Comparison of ENCODE assay signal across 23 mouse cellular contexts in the genomic region with DNA sequence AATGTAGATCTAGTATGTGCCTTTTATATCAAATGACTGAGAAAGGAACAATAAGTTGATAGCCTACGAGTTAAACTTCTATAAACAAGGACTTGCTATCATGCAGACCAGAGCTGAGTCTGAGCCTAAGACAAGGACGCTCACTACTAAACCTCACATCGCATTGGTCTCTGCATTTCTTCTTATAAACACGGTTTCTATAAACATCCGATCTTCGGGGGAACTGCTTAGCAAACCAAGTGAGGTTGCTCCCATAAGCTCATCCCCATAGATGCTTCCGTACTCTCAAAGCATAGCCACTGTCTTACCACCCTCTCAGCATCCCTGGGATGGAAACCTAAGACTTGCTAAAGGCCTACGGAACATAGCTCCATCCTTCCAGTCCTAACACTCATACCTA.
DNase-seq lines count a peak whose midpoint lies in the region; ATAC-seq and TF ChIP-seq lines count a peak whose summit lies in the region.
"Had no signal": no experiment of that assay in that cellular context is flagged by ENCODE, and none has a peak within 500 bp of the region (broad histone marks: within the 10 kb centered on the region; RNA-seq: fewer than 3 reads in every experiment).

No protein-coding gene starts in this region.

- peaks cover 70% of the 10 kb centered on the region for H3K4me1 ChIP-seq in heart, embryonic 10.5 days
- peaks cover 13% of the 10 kb centered on the region; the same call in 1 of the 2 replicates for H3K4me1 ChIP-seq in kidney, embryonic 16.5 days (ENCODE audit: insufficient read depth, low read length)
- H3K4me1 ChIP-seq in kidney, adult 2 months (ENCODE audit: control insufficient read depth, insufficient read depth, low read length): no peaks in the 10 kb centered on the region
- peaks cover 33% of the 10 kb centered on the region for H3K4me1 ChIP-seq in embryonic fibroblast, embryonic 13.5 days (ENCODE audit: control insufficient read depth, insufficient read depth, low read length)
- H3K4me1 ChIP-seq in small intestine, adult 2 months (ENCODE audit: control insufficient read depth, insufficient read depth, insufficient read length, low read length): no peaks in the 10 kb centered on the region
- peaks cover 5% of the 10 kb centered on the region; the same call in 1 of the 2 replicates for H3K4me1 ChIP-seq in hindbrain, embryonic 14.5 days (replicated peaks; ENCODE audit: control insufficient read depth, insufficient read depth, low read length)
- H3K4me1 ChIP-seq: liver, embryonic 12.5 days had no signal

- no peak overlapping the region for H3K9ac ChIP-seq in kidney, embryonic 16.5 days (replicated peaks; ENCODE audit: low read length)
- no peak overlapping the region for H3K9ac ChIP-seq in hindbrain, embryonic 14.5 days
- H3K9ac ChIP-seq: embryonic facial prominence, embryonic 13.5 days; forebrain, embryonic 15.5 days; liver, embryonic 12.5 days had no signal

- TF ChIP-seq CTCF in kidney, adult 2 months (conservative IDR thresholded peaks at IDR 0.05; ENCODE audit: insufficient read depth, insufficient read length, low read depth, low read length): no peak
- no peak for TF ChIP-seq CTCF in embryonic fibroblast, embryonic 13.5 days (IDR thresholded peaks at IDR 0.05; ENCODE audit: borderline replicate concordance, insufficient read depth, low read length)
- no peak for TF ChIP-seq CTCF in small intestine, adult 2 months (IDR thresholded peaks at IDR 0.05; ENCODE audit: extremely low read depth, insufficient read length, insufficient replicate concordance, low read depth, low read length)

- 85% methylated on average over 8 of the region's 8 CpGs for WGBS in heart, embryonic 10.5 days
- WGBS in kidney, embryonic 16.5 days: 94% methylated on average over 8 of the region's 8 CpGs
- 92% methylated on average over 8 of the region's 8 CpGs for WGBS in kidney, adult 2 months
- 72% methylated on average over 8 of the region's 8 CpGs for WGBS in small intestine, adult 2 months
- WGBS in hindbrain, embryonic 14.5 days: 95% methylated on average over 8 of the region's 8 CpGs

- H3K27ac ChIP-seq in heart, embryonic 10.5 days: peak overlapping the region; percentile 39; the same call in 1 of the 2 replicates
- H3K27ac ChIP-seq in kidney, embryonic 16.5 days (ENCODE audit: low read length): 0 out of 2 replicates have a peak overlapping the region, but pooled peaks have one; percentile 12
- H3K27ac ChIP-seq in kidney, adult 2 months (ENCODE audit: insufficient read depth, low read depth, low read length): no peak overlapping the region
- peak overlapping the region; percentile 66 for H3K27ac ChIP-seq in embryonic fibroblast, embryonic 13.5 days (ENCODE audit: insufficient read depth, low read length)
- H3K27ac ChIP-seq in small intestine, adult 2 months (ENCODE audit: insufficient read depth, low read depth, low read length): peak overlapping the region; percentile 43
- H3K27ac ChIP-seq in hindbrain, embryonic 14.5 days: no peak overlapping the region
- H3K27ac ChIP-seq: embryonic facial prominence, embryonic 13.5 days; forebrain, embryonic 15.5 days; liver, embryonic 12.5 days had no signal

- no peaks in the 10 kb centered on the region for H3K27me3 ChIP-seq in heart, embryonic 10.5 days (ENCODE audit: insufficient read depth, poor library complexity, severe bottlenecking)
- H3K27me3 ChIP-seq in kidney, embryonic 16.5 days (ENCODE audit: insufficient read depth, low read length): no peaks in the 10 kb centered on the region
- H3K27me3 ChIP-seq in kidney, adult 2 months (replicated peaks; ENCODE audit: control insufficient read depth, insufficient read depth, low read length): no peaks in the 10 kb centered on the region
- no peaks in the 10 kb centered on the region for H3K27me3 ChIP-seq in small intestine, adult 2 months (ENCODE audit: control insufficient read depth, insufficient read depth, low read length)
- H3K27me3 ChIP-seq in hindbrain, embryonic 14.5 days (ENCODE audit: control insufficient read depth, insufficient read depth, low read length): no peaks in the 10 kb centered on the region
- H3K27me3 ChIP-seq: embryonic facial prominence, embryonic 13.5 days; forebrain, embryonic 15.5 days had no signal

- H3K4me2 ChIP-seq in kidney, embryonic 16.5 days (replicated peaks; ENCODE audit: low read depth, low read length): no peak overlapping the region
- no peak overlapping the region for H3K4me2 ChIP-seq in hindbrain, embryonic 14.5 days (replicated peaks)
- H3K4me2 ChIP-seq: embryonic facial prominence, embryonic 13.5 days; forebrain, embryonic 15.5 days; liver, embryonic 12.5 days had no signal

- no peak for TF ChIP-seq POLR2A in kidney, adult 2 months (IDR thresholded peaks at IDR 0.05; ENCODE audit: low read depth, low read length)
- no peak for TF ChIP-seq POLR2A in embryonic fibroblast, embryonic 13.5 days (IDR thresholded peaks at IDR 0.05; ENCODE audit: low read depth, low read length)
- no peak for TF ChIP-seq POLR2A in small intestine, adult 2 months (IDR thresholded peaks at IDR 0.05; ENCODE audit: low read depth, low read length)

- DNase-seq in heart, embryonic 10.5 days (ENCODE audit: low spot score): no peak
- DNase-seq in heart, postnatal 4 days: no peak
- no peak for DNase-seq in kidney, adult 2 months
- DNase-seq in layer of hippocampus, postnatal 10 days (ENCODE audit: low spot score in 2 of 2): no peak
- DNase-seq in hindbrain, embryonic 14.5 days (ENCODE audit: low spot score): no peak
- DNase-seq: adrenal gland, postnatal 14 days; cerebellum, postnatal 14 days; gastrocnemius, postnatal 36 days; heart, postnatal 36 days; kidney, adult 8-10 months; kidney, postnatal 25 days; retina, postnatal 1 day; right cerebral cortex, postnatal 4 days; thymus, postnatal 36 days had no signal

- no peak for ATAC-seq in kidney, embryonic 16.5 days (ENCODE audit: low FRiP score, low TSS enrichment)
- ATAC-seq in hindbrain, embryonic 14.5 days (ENCODE audit: low FRiP score): no peak
- ATAC-seq: activated CD4-positive, CD25-positive, alpha-beta regulatory T cell, adult 4 months; forebrain, embryonic 15.5 days; hindbrain, embryonic 16.5 days; liver, embryonic 12.5 days had no signal

- H3K36me3 ChIP-seq in heart, embryonic 10.5 days: no peaks in the 10 kb centered on the region
- H3K36me3 ChIP-seq in kidney, embryonic 16.5 days (ENCODE audit: insufficient read depth, low read length): no peaks in the 10 kb centered on the region
- H3K36me3 ChIP-seq in kidney, adult 2 months (ENCODE audit: control insufficient read depth, insufficient read depth, low read length): no peaks in the 10 kb centered on the region
- H3K36me3 ChIP-seq in small intestine, adult 2 months (ENCODE audit: control insufficient read depth, insufficient read depth, low read length): no peaks in the 10 kb centered on the region
- no peaks in the 10 kb centered on the region for H3K36me3 ChIP-seq in hindbrain, embryonic 14.5 days (replicated peaks; ENCODE audit: control insufficient read depth, insufficient read depth)
- H3K36me3 ChIP-seq: embryonic facial prominence, embryonic 13.5 days; forebrain, embryonic 15.5 days; G1E; liver, embryonic 12.5 days had no signal

- no peaks in the 10 kb centered on the region for H3K9me3 ChIP-seq in heart, embryonic 10.5 days
- no peaks in the 10 kb centered on the region for H3K9me3 ChIP-seq in kidney, embryonic 16.5 days (ENCODE audit: low read length)
- H3K9me3 ChIP-seq in hindbrain, embryonic 14.5 days (ENCODE audit: control insufficient read depth, low read length): no peaks in the 10 kb centered on the region
- H3K9me3 ChIP-seq: embryonic facial prominence, embryonic 13.5 days; forebrain, embryonic 15.5 days; liver, embryonic 12.5 days had no signal

- no peak overlapping the region for H3K4me3 ChIP-seq in heart, embryonic 10.5 days
- H3K4me3 ChIP-seq in kidney, embryonic 16.5 days (ENCODE audit: low read length): no peak overlapping the region
- H3K4me3 ChIP-seq in kidney, adult 2 months (ENCODE audit: insufficient read depth, low read depth, low read length): no peak overlapping the region
- no peak overlapping the region for H3K4me3 ChIP-seq in embryonic fibroblast, embryonic 13.5 days (ENCODE audit: insufficient read depth, low read length)
- H3K4me3 ChIP-seq in small intestine, adult 2 months (ENCODE audit: low read depth, low read length): no peak overlapping the region
- no peak overlapping the region for H3K4me3 ChIP-seq in hindbrain, embryonic 14.5 days (replicated peaks; ENCODE audit: low read length)
- H3K4me3 ChIP-seq: embryonic facial prominence, embryonic 13.5 days; forebrain, embryonic 15.5 days; liver, embryonic 12.5 days had no signal

Comparison
In these comparisons a context has a peak if more than half of its experiments do, and no peak if none do; other contexts are left out.
1. H3K27ac ChIP-seq: peak in heart, embryonic 10.5 days (single experiment), kidney, embryonic 16.5 days (single experiment), embryonic fibroblast, embryonic 13.5 days (single experiment) and small intestine, adult 2 months (single experiment); none in kidney, adult 2 months (single experiment) and hindbrain, embryonic 14.5 days (single experiment).